Mouse (Mus musculus) lung, postnatal 25 days (tissue): Measurements from ENCODE around the gene Sohlh1.

Experiments
- DNase-seq: peaks from one replicate; pipeline ENCODE4 v3.0.0; 2022; ENCODE audit warnings: low spot score

Gene Sohlh1

DNA sequence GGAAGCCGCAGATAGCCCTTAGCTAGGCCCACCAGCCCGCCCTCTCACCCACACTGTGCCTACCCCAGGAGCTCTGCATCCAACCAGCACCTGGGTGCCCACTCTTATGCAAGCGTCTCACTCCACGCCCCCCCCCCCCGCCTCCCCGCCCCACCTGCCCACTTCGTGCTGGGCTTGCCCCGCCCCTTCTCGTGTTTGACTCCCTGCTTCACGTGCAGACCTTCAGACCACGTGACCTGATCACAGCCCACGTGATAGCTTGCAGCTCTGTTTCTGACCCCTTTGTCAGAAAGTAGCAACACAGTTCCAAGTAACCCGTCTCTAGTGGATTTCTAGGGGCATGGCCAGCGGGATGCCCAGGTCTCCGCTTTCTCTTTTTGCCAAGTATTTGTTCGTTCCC is at the start of gene Sohlh1:
Gene Sohlh1, minus strand, starts transcription at position 23 of the 400 bp plus-strand sequence.
- DNase-seq, result no peak

DNA sequence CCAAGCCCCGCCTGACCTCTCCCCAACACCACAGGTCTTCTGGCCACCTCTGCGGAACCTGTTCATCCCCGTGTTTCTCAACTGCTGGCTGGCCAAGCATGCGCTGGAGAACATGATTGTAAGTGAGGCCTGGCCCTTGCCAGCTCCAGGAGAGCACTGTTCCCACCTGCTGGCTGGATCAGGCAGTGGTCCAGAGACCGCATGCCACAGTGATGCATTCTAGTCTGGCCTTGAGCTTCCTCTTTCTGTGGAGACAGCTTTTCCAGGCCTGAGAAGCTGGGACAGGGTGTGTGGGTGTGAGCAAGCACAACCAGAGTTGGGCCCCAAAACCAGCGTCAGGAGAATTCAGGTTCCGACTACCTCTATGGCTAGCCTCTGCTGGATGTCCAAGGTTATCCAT is 45.4 kb upstream of the Sohlh1 start:
- no peak for DNase-seq

DNA sequence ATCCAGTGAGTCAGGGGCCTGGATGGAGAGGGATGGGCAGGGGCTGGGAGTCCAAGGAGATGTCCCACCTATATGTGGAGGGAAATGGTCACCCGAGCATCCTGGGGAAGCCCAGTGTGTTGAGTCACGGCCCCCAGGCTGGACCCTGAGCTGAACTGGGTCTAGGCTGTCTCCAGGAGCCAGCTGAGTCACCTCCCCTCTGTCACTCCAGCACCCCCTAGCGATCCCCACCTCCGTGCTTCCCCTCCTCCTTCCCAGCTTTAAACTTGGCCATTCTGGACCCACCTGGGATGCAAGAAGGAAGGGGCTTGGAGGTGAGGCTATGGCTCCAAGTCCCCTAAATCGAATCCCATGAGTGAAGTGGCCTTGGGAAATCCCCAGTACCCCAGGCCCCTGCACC is 41.1 kb upstream of the Sohlh1 start:
- no peak for DNase-seq

DNA sequence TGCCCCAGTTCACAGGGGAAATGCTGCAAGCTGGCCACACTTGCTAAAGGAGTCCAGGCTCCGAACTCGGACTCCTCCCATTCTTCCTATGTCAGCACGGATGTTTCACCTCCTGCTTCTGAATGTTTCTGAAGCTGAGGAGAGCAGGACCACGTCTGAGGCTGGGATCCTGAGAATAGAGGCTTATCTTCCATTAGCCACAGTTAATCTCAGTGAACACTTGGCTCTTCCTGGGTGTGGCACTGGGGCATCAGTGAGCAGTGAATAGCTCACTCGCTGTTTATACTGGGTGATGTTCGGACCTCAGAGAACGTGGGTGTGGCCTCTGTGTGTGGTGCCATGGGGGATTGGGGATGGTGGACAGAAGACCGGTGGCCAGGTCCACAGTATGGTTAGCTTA is 40.2 kb upstream of the Sohlh1 start:
- no peak for DNase-seq

DNA sequence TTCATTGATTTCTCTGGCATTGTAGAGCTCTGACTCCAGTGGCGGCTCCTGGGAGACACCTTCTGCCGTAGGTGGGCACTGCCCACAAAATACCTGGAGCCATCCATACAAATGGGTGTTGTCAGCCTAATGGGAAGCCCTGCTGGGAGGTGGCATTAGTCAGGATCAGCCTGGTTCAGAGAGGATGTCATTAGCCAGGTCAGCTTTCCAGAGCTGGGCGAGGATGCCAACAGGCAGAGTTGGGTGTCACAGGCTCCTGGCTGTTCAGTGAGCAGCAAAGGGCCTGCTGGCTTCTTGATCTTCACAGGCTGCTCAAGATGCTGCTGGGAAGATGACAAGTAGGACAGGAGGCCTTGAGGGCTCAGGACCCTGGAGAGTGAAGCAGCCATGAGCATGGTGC is 37.7 kb upstream of the Sohlh1 start:
- DNase-seq, result no peak

DNA sequence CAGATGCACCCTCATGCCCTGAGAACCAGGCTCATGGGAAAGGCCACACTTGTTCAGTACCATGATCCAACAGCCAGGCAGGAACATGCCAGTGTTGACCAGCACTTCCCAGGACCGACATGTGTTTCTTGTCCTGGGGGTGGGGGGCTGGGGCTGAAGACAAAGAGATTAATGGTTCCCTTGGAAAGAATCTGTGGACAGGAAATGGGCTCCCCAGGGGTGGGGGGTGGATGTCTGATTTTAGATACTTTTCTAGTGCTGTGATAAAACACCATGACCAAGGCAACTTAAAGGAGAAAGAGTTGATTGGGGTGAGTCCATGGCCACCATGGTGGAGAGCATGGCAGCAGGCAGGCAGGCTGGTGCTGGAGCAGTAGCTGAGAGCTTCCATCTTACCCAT is 35.2 kb upstream of the Sohlh1 start:
- no peak for DNase-seq

DNA sequence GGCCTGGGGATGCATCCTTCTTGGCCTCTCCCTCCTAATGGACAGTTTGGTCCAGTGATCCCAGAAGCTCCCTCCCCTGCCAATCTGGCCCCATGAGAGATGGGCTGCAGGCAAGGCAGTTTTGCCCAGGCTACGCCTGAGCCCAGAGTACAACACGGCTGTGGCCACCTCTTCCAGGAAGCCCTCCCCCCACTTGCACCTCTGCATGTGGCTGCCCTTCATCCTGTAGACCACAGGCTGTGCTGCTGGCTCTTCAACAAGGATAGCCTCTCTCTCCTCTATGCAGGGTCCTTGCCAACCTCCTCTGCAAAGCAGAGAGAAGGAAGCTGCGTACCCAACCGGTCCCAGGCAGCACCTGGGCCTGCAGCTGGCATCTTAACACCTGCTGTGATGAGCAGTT is 32.0 kb upstream of the Sohlh1 start:
- DNase-seq, result no peak

DNA sequence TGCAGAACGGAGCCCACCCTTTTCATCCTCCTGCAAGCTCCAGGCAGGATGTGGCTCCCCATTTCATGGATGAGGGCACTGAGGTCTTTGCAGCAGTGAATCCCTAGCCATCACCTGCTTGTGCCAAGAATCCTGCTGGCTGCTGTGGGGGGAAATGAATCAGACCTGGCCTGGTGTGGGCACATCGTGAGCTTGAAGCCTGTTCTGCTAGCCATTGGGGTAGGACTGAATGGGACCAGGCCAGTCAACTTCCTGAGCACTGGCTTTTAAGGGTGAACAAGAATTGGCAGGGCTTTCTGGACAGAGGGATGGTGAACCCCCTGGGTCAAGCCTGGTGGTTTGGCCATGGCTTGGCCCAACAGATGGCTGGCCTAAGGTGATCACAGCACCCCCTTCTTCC is 31.5 kb upstream of the Sohlh1 start:
- no peak for DNase-seq

DNA sequence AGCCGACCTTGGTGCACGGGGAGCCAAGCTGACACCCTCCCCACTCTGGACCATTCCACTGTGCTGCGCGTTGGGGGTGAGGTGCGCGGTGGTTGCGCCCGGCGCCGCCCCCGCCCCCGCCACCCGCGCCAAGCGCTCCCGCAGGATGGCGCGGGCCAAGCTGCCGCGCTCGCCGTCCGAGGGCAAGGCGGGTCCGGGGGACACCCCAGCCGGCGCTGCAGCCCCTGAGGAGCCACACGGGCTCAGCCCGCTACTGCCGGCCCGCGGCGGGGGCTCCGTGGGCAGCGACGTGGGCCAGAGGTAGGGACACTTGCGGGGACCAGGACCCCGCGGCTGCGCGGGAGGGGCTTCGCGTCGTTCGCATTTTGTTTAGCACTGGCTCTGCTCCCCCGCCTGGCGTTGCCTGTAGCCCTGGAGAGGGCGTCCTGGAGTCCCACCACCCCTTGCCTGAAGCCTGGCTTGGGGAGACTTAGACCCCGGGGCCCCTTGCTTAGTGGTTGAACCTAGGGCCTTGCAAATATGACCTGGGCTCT is 30.8 kb upstream of the Sohlh1 start:
- no peak for DNase-seq

DNA sequence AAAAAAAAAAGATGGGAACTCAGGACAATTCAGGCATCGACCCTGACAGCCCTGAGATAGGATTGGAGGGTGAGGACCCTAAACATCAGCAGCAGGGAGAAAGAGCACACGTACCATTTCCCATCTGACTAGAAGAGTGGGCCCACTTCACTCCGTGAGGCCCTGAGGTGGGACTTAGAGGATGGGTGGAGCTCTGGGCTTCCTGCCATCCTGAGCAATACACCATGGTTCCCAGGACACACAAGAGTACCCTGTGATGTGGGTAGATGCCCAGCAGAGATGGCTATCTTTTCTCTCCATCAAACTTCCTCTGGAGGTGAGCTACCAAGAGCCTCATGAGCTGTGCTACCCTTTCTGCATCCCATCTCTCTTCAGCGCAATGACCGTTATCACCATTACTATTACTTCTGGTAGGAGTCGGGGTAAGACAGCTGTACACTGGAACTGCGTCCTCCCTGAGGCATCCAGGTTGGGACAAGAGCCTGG is 30.2 kb upstream of the Sohlh1 start:
- no peak for DNase-seq

DNA sequence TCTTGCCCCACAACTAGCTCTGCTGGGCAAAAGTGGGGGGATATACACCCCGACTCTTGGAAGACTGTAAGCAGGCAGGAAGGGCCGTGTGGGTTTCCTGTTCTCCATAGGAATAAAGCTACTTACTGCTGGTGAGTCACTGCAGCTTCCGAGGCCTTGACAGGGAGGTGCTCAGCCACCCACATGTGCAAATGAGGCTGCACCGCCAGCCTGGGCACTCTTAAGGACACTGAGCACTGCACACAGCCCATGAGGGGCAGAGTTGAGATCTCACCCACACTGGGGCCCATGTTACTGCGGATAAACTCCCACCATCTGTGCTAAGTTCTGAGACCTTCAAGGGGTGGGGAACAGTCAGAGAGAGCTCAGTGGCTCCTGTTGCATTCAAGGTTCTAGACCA is 19.6 kb upstream of the Sohlh1 start:
- DNase-seq, result no peak

DNA sequence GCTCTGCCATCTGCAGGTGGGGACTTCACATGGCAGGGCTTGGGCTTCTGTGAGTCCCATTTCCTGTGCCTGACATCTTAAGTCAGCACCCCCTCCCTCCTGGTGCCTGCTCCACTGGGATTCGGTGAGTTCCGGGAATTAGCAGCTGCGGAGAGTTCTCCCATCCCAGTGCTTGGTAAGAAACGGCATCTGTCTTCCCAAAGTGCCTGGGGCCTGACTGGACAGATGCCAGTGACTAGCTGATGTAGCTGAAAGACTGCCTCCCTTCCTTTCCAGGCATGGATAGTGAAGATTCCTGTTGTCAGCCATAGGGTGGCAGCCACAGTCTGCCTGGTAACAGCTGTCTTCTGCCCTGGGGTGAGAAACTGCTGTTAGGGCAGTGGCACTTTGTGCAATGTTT is 18.4 kb upstream of the Sohlh1 start:
- DNase-seq, result peak; percentile 4

DNA sequence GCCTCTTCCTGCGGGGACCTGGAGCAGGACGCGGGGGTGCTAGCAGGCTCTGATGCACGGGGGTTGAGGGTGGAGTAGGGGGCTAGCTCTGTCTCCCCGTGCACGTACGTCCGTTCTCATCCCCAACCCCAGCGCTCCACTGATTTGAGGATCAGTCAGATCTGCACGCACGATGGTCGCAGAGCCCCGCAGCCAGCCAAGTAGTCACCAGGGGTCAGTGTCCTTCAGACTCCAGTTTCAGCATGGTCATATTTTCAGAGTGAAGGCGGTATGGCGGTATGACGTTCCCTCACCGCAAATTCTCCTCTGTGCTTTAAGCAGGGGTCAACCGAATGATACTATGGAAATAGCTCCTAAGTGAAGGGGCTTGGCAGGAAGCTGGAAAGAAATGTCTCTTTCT is 17.2 kb upstream of the Sohlh1 start:
- no peak for DNase-seq

DNA sequence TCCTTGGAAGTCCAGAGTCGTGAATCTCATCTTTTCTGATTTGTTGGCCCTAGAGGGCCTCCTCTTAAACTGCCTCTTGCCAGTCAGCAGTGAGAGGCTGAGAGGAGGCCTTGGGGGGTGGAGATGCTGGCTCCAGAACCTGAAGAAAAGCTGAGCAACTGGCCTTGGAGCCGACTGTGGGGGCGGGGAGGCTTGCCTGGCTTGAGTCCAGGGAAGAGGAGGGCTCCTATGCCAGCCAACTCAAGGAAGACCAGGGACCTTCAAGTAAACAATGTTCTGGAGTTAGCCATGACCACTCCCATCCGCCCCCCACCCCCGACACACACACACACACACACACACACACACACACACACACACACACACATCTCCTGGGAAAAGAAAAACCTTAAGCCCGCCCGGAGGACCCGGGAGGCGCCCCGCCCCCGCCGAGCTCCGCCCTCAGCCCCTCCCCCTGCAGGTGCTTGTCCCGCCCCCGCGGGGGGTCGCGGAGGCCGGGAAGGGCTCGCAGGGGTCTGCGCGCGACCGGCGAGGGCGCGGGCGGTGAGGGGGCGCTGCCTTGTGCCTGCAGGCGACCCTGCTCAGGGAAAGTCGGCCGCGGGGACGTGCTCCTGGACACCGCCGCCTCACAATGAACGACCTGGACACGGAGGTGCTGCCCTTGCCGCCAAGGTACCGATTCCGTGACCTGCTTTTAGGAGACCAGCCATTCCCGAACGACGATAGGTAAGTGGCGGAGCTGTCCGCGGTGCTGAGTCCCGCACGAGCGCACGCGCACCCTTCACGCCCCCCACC is 16.5 kb upstream of the Sohlh1 start, which contains the start of gene Kcnt1:
Gene Kcnt1, plus strand, starts transcription at position 398 of the 795 bp plus-strand sequence.
- DNase-seq, result peak; percentile 16

DNA sequence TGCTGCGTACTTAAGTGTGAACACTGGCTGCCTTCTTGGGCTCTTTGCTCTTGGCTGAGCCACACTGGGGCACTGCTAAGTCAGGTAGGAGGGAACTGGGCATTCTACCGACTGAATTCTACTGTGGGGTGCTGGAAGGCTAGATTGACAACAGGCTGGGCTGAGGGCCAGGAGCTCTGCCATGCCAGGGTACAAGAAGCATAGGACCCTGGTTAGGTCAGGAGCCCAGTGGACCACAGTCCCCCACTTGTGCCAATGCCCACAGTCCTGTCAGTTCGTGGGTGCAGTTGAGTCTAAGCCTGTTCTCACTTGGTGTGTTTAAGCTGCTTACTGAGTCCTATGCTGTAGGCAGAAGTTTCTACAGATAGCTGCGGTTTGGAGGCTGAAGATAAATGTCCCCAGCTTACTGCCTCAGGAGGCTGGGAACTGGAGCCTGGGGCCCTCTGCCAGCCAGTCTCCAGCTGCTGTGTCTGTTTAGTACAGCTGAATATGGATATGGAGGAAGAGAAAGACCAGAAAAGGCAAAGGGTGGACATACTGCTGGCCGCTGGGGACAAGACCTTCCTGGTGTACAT is 15.7 kb upstream of the Sohlh1 start:
- DNase-seq, result no peak

DNA sequence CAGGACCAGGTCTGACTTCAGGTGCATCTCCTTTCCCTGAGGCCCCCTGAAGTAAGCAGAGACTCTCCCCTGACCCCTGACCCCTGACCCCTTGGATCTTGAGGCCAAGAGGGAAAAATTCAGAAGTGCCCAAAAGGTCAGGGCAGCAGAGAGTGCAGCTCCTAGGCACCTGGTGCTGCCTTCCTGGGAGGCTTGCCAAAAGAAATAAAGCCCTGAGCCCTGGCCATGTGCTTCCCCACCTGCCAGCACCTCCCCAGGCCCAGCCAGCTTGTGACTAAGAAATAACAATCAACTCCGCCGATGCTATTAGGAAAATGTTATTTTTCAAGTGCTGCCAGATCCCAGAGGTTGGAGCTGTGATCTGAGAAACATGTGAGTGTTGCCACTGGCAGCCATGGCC is 15.0 kb upstream of the Sohlh1 start:
- no peak for DNase-seq

DNA sequence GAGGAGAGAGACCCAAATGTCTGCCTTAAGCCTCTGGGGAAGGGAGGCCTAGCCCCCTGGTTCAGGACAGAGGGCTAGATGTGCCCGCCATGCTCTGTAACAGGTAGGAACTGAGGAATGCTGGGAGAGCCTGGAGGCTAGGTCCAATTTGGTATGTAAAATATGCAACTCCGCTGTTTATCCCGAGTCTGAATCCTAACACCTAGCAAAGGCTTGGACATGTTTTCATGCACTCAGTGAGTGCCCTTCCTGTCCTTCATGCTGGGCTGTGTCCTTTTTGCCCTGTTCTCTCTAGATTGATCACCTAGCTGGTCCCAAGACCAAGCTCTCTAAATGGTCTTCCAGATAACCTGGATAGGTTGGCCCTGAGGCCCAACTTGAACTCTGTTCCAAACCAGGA is 12.8 kb upstream of the Sohlh1 start:
- DNase-seq, result no peak

DNA sequence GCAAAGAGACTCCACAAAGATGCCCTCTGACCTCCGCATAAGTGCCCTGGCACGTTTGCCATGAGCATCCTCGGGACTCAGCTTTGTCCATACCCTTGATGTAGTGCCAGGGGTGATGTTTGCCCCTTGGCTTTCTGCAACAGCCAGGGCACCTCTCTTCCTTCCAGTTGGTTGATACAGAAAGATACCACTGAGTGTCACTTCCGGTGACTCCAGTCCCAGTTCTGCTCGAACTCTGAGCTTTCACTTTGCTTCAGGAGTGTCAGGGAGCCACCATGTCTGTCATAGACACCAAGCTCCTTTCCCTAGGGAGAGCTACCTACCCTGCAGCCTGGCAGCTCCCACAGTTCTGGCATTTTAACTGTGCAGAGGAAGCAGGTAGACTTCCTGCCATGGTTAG is 7.0 kb upstream of the Sohlh1 start:
- DNase-seq, result no peak

DNA sequence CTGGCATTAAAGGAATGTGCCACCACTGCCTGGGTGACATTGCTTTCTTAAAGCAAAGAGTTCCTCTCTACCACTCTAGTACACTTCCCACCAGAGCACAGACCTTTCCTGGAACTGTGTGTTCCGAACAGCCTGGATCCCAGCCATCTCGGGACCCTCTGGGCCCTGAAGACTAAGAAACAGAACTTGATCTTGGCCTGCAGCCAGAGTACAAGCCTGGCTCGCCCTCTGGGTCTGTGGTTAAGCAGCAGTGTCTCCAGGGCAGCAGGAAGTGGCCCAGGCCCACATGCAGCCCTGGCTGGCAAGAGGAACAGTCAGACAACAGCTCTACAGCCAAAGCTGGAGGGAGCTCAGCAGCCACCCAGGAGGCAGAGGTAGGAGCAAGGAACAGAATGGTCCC is 5.6 kb upstream of the Sohlh1 start:
- peak; percentile 64 for DNase-seq

DNA sequence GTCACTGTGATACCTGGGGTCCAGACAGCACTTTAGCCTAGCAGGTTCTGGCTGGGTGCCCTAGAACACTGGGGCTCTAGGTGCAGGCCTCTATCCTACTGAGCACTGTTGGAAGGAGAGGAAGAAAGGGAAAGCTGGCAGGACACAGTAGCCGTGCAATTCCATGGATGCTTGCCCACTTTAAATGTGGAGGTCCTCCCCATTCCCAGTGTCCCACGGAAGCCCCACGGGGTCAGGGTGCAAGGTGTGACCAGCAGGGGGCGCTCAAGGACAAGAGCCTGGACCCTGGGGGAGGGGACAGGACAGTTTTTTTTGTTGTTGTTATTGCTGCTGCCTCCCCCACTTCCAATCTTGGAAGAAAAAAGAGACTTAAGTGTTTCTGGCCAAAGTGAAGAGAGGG is 3.3 kb upstream of the Sohlh1 start:
- DNase-seq, result peak; percentile 34

DNA sequence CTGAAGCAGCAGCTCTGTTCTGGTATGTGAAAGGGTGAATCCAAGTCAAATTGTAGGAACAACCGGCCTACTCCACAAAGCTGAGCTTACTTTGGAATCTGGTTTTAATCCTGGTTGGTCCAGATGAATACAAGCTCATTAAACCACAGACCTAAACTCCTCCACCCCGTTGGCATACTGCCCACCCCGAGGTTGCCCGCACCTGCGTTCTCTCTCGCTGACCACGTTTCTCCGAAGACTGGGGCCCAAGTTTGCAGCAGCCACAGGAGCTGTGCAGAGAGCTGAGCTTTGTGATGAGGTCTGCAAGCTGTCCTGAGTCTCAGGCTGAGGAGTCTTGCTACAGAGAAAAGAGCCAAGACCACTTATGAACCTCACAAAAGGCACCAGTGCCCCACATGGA is 532 bp downstream of the Sohlh1 start:
- no peak for DNase-seq

DNA sequence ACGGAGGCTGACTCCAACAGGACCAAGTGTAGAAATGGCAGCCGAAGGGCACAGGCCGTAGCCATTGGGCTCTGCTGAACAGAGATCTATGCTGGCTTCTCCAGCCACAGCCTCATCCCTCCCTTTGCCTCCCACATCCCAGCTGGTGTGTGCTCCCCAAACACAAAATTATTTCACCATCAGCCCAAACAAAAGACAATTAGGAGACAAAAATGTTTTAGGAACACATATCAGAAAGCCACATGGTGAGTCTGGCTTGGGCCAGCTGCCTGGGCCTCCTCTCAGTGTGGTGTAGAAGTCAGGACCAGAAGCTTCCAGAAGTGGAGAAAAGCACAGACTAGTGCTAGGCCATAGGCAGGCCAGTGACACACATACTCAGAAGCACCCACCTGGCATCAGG is 3.0 kb downstream of the Sohlh1 start:
- no peak for DNase-seq

DNA sequence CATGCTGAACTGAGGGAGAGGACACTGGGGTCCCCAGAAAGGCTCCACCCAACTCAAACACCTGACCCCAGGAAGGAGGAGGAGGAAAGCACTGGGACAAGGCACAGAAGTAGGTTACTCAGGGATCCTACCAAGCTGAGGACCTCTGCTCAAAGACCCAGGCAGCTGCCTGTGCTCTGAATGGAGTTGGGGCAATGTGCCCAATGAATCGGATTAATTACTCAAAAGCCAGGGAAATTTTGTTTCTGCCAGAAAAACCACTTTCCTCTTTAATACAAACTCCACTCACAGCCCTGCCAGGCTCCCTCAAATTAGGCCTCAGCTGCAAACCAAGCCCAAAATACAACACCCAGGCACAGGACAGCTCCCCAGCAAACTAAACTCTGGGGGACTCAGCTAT is 4.3 kb downstream of the Sohlh1 start:
- no peak for DNase-seq

DNA sequence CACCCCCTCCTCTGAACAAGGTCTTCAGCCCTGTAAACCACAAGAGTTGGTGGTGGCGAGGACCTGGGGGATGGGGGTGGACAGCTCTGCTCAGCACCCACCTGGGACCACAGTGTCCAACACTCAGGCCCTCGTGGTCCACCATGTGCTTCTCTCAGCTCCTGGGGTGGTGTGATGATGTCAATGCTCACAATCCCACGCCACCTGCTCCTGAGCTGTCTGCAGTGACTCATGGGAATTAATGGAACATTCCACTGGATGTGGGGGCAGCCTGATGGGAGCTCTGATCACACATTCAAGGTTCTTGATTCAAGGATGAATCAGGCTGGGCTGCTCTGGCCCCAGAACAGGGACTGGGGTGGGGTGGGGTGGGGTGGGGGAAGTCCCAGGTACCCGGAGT is 4.9 kb downstream of the Sohlh1 start:
- no peak for DNase-seq
